Mouse (Mus musculus) gastrocnemius, adult 2 months (tissue): ENCODE measurements around the gene Lmtk2. TPM values are rescaled to one million over a fixed set of nuclear protein-coding genes. Genes with fewer than 3 reads are reported as not detected.

Experiments used
- DNase-seq: peaks from one replicate; pipeline ENCODE4 v3.0.0; 2022
- H3K27ac ChIP-seq: fragments of 200-600 bp; 2 replicates; pipeline ENCODE4 v1.8.1; 2022; ENCODE audit warnings: mild to moderate bottlenecking
- H3K4me3 ChIP-seq: fragments of 200-600 bp; 2 replicates; pipeline ENCODE4 v1.8.1; 2022; ENCODE audit warnings: mild to moderate bottlenecking, moderate library complexity
- CTCF ChIP-seq: fragments of 200-600 bp; IDR thresholded peaks from 2 replicates; pipeline ENCODE4 v1.8.1; 2022; ENCODE audit warnings: antibody characterized with exemption, mild to moderate bottlenecking, moderate library complexity
- intact Hi-C: fragments of 180-260 bp; cut with DNase I; formaldehyde crosslinking; loops from one replicate; pipeline ENCODE4 v1.15.1; 2025
- total RNA-seq, 2 experiments: library from RNA; stranded (reverse); gene quantifications; 2 replicates each; pipeline ENCODE4 v1.2.3; 2021

Gene Lmtk2
- total RNA-seq, 2 experiments from 2014 or later: 24.7 to 25.0 TPM

GRCm38 (mm10) chr5:144189327-144189726, 89.1 kb downstream of the Lmtk2 start:
- Histone ChIP-seq H3K4me3 (no peak overlapping the region), H3K27ac (no peak overlapping the region)
- no peak for DNase-seq
- intact Hi-C loops: no loop called here
- no peak for TF ChIP-seq CTCF

GRCm38 (mm10) chr5:144189950-144190583, 89.8 kb downstream of the Lmtk2 start, which contains the start of gene Bhlha15:
TSS of gene Bhlha15 (plus strand) at chr5:144190286.
- Histone ChIP-seq H3K4me3 (peak within 1 kb of the TSS; percentile 51), H3K27ac (no peak within 1 kb of the TSS)
- intact Hi-C loops: no loop called here
- peak; percentile 47 for DNase-seq
- TF ChIP-seq CTCF: no peak

- DNase-seq: no peak
- H3K4me3 ChIP-seq: no peak overlapping the region
- intact Hi-C loops: no loop called here
- no peak for TF ChIP-seq CTCF
- no peak overlapping the region for H3K27ac ChIP-seq
Observed at GRCm38 (mm10) chr5:144191026-144191425, 90.8 kb downstream of the Lmtk2 start.

- no peak for DNase-seq
- no peak overlapping the region for H3K4me3 ChIP-seq
- intact Hi-C loops: no loop called here
- TF ChIP-seq CTCF: no peak
- no peak overlapping the region for H3K27ac ChIP-seq
Observed at GRCm38 (mm10) chr5:144192673-144193072, 92.4 kb downstream of the Lmtk2 start.

GRCm38 (mm10) chr5:144194416-144194815, 94.2 kb downstream of the Lmtk2 start:
- TF ChIP-seq CTCF: no peak
- DNase-seq: no peak
- Histone ChIP-seq H3K27ac (no peak overlapping the region), H3K4me3 (no peak overlapping the region)
- intact Hi-C loops: no loop called here

- Histone ChIP-seq H3K4me3 (no peak overlapping the region), H3K27ac (no peak overlapping the region)
- DNase-seq: no peak
- TF ChIP-seq CTCF: no peak
- intact Hi-C loops: no loop called here
Observed at GRCm38 (mm10) chr5:144195567-144195966, 95.3 kb downstream of the Lmtk2 start.

- intact Hi-C loops: no loop called here
- Histone ChIP-seq H3K27ac (no peak overlapping the region), H3K4me3 (no peak overlapping the region)
- DNase-seq: no peak
- TF ChIP-seq CTCF: no peak
Observed at GRCm38 (mm10) chr5:144200616-144201015, 100.4 kb downstream of the Lmtk2 start.

GRCm38 (mm10) chr5:144202430-144202829, 102.2 kb downstream of the Lmtk2 start:
- DNase-seq: no peak
- no peak overlapping the region for H3K27ac ChIP-seq
- peak; percentile 20; the same call in 1 of the 2 replicates for TF ChIP-seq CTCF
- intact Hi-C loops: no loop called here
- no peak overlapping the region for H3K4me3 ChIP-seq

GRCm38 (mm10) chr5:144203398-144203959, 103.2 kb downstream of the Lmtk2 start:
- no peak overlapping the region for H3K4me3 ChIP-seq
- DNase-seq: peak; percentile 86
- H3K27ac ChIP-seq: peak overlapping the region; percentile 83
- peak; percentile 15; the same call in 1 of the 2 replicates for TF ChIP-seq CTCF
- intact Hi-C loops: no loop called here

GRCm38 (mm10) chr5:144204303-144204702, 104.1 kb downstream of the Lmtk2 start:
- H3K27ac ChIP-seq: peak overlapping the region; percentile 83
- intact Hi-C loops: no loop called here
- DNase-seq: peak; percentile 51
- no peak for TF ChIP-seq CTCF
- no peak overlapping the region for H3K4me3 ChIP-seq

- TF ChIP-seq CTCF: peak; percentile 25; the same call in 1 of the 2 replicates
- H3K27ac ChIP-seq: peak overlapping the region; percentile 83
- intact Hi-C loops: loop anchor here (5.0 kb wide), 1 partner anchor 52 kb away; no protein-coding TSS in a partner anchor
Observed at GRCm38 (mm10) chr5:144204911-144205310, 104.7 kb downstream of the Lmtk2 start.

GRCm38 (mm10) chr5:144206069-144206468, 105.8 kb downstream of the Lmtk2 start:
- Histone ChIP-seq H3K4me3 (no peak overlapping the region), H3K27ac (no peak overlapping the region)
- TF ChIP-seq CTCF: no peak
- intact Hi-C loops: loop anchor here (5.0 kb wide), 1 partner anchor 51 kb away; no protein-coding TSS in a partner anchor
- DNase-seq: no peak

More at GRCm38 (mm10) chr5:144204911-144205310, 104.7 kb downstream of the Lmtk2 start:
- no peak overlapping the region for H3K4me3 ChIP-seq
- DNase-seq: peak; percentile 60

GRCm38 (mm10) chr5:144207478-144207877, 107.2 kb downstream of the Lmtk2 start:
- intact Hi-C loops: loop anchor here (5.0 kb wide), 1 partner anchor 50 kb away; no protein-coding TSS in a partner anchor
- peak; percentile 93 for TF ChIP-seq CTCF
- Histone ChIP-seq H3K4me3 (no peak overlapping the region), H3K27ac (no peak overlapping the region)
- DNase-seq: no peak

- no peak overlapping the region for H3K27ac ChIP-seq
- DNase-seq: peak; percentile 66
- intact Hi-C loops: loop anchor here (2.0 to 10.0 kb wide), 2 partner anchors 174 to 520 kb away; no protein-coding TSS in a partner anchor
- peak; percentile 88 for TF ChIP-seq CTCF
- no peak overlapping the region for H3K4me3 ChIP-seq
Observed at GRCm38 (mm10) chr5:144214453-144214852, 114.2 kb downstream of the Lmtk2 start.
